Mouse (Mus musculus): ENCODE results near the gene Ceacam16.
A peak's percentile ranks its signal among the peaks of the same experiment; 100 is the strongest.

The Ceacam16 gene

DNA sequence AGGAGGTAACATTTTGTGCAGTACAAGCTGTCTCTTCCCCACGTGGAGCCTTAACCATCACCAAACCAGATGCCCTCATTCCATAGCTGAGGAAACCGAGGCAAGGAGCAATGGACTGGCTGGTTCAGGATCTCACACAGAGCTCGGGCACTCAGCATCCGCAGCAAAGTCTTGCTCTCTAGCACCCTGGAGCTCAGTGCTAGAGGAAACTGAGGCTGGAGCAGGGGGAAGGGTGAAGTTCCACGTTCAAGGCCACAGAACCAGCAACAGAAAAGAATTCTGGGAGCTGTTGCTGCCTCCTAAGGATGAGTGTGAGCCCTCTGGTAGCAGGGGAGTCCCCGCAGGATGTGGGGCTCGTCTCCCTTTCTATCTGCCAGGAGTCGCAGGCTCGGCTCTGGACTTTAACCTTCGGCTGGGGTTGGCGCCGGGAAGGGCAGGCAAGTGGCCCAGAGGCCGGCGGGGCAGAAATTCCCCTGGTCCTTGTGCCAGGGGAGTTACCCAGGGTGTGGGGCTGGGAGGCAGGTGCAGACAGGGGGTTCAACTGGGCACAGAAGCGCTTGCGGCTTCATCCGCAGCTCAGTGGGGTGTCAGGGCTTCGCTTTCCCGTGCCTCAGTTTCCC, 18.1 kb downstream of the Ceacam16 start:
- DNase-seq = peak; percentile 39

DNA sequence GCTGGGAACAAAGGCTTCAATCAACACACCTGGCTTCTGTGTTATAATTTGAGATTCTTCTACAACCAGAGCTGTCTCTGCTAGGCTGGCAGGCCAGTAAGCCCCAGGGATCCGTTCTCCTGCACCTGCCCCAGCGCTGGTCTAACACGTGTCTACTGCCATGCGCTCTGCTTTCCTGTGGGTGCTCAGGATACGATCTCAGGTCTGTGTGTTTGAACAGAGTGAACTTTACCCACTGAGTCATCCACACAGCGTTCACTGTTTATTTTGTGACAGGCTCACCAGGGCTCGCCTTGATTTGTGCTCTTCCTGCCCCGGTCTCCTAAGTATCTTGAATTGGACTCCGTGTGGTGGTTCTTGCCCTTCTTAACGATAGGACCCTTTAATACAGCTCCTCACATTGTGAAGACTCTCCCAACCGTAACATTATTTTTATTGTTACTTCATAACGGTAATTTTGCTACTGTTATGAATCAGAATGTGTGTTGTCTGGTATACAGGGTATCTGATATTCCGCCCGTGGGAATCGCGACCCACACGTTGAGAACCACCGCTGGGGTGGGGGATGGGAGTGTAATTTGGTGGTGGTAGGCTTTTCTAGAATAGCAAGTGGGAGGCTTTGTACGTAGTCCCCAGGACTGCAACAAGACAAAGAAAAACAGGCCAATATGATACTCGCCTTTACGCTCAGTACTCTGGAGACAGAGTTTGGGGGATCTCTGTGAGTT, 19.2 kb downstream of the Ceacam16 start:
- peak; percentile 44 for DNase-seq

DNA sequence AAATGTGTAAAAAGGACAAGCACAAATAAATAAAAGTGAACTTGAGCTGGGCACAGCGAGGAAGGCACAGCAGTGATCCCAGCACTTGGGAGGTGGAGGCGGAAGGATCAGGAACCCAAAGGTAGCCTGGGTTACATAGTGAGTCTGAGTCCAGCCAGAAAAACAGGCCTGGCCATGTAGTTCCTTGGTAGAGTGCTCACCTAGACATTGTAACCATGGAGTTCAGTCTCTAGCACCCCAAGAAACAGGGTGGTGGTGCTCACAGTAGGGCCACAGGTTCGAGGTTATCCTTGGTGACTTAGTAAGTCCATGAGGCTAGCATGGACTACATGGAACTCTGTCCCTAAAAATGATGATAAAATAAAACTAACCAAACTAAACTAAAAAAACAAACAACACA, 20.2 kb downstream of the Ceacam16 start:
- no peak for DNase-seq

DNA sequence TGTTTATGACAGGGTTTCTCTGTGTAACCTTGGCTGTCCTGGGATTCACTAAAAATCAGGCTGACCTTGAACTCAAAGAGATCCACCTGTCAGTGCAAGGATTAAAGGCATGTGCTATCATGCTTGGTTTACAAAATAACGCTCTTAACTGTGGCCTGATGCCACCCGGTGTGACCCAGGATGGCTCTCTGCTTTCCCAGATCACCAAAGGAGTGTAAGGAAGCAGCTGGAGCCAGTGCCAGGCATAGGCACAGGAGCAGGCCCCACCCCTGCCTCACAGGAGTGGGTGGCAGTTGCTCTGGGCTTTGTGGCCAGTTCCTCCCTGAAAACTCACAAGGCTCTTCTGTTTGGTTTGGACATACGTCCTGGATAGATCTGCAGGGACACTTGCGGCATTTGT, 20.7 kb downstream of the Ceacam16 start:
- DNase-seq = no peak

DNA sequence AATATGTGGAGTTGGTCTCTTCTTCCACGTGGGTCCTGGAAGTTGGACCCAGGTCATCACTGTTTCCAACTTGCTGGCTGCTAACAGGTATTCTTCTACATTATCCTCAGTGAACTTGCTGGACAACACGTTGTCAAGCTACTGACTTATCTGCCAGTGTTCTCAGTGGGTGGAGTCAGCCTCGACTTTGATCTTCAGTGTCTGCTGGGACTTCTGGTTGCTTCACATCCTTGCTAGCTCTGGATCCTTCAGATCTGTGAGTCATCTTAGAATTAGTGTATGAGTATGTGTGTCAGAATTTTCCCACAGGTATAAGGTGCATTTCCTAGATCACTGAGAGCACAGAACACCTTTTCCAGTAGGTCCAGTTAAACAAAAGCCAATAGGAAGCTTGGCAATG, 24.3 kb downstream of the Ceacam16 start:
- no peak for DNase-seq

DNA sequence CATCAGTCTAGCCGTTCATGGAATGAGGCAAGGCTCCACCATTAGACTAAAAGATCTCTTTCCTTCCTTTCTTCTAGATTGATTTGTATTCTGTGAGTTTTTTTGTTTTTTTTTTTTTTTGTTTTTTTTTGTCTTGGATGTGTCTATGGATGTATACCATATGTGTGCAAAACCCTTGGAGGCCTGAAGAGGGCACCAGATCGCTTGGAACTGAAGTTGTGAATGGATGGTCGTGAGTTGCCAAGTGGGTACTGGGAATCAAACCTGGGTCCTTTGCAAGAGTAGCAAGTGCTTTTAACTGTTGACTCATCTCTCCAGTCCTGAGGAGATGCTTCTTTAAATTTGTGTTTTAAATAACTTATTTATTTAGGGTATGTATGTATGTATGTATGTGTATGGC, 27.0 kb downstream of the Ceacam16 start:
- DNase-seq = no peak

DNA sequence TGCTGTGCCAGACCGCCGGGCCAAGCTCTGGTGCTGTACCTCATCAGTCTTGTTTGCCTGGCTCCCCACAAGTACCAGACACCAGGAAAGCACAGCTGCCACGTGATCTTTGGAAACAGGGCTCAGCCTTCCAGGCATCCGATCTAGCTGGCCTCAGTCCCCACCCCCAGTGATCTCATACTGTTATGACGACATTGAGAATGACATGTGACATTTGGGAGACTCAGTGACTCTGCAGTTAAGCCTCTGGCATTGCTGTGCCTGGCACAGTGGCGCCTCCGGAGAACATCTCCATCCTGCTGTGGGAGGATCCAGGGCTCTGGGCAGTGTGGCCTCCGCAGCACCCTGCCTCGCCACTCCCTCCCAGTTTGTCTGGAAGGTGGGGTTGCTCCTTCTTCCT, 29.3 kb downstream of the Ceacam16 start:
- no peak for DNase-seq

DNA sequence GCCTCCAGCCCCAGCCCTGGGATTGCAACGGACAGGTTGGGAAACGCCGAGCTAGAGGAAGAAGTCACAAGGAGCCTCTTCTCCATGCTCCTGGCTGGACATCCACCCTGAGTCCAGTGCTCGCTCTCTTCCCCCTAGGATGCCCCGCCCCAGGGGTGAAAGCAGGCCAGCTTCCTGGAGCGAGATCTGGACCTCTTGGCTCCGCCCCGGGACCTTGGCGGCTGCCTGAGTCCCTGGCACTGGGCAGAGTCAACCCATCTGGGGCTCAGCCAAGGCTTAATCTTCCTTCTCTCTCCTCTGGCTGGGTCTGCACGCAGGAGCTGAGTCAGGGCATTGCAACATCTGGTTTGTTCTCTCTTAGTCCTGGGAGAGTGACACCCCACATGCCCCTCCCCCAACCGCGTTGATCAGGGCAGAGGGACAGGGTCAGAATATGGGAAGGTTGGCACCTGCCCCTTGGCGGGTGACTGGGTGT, 30.4 kb downstream of the Ceacam16 start:
- peak; percentile 58 for DNase-seq

DNA sequence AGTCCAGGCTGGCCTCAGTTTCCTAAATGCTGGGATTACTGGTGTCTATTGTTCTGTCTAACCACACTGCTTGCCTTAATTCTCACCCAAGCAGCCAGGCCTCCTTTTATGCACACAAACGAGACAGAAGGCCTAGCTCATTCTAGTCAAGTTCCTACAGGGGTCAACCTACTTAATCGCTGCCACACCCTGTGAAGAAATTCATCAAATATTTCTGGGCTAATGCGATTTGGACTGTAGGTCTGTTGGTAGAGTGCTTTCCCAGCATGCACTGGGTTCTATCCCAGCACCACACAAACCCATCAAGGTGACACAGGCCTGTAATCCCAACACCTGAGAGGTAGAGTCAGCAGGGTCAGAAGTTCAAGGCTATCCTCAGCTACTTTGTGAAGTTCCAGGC, 31.4 kb downstream of the Ceacam16 start:
- DNase-seq = no peak

DNA sequence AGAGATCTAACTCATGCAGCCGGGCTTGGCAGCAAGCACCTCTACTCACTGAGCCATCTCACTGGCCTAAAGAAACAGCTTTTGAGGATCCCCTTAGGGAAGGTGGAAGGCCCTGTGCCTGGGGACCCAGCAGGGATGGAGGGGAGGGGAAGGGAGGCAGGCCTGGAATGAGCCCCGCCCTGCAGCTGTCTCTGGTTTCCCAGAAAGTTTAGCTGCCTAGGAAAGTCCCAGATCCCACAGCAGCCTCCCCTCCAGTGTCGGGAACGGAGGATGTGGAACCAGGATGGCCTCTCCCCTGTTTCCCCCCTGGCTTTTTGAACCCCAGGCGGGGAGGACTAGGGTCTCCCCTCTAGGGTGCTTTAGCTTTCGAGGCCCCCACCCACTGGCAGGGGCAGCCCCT, 34.3 kb downstream of the Ceacam16 start:
- DNase-seq = no peak

DNA sequence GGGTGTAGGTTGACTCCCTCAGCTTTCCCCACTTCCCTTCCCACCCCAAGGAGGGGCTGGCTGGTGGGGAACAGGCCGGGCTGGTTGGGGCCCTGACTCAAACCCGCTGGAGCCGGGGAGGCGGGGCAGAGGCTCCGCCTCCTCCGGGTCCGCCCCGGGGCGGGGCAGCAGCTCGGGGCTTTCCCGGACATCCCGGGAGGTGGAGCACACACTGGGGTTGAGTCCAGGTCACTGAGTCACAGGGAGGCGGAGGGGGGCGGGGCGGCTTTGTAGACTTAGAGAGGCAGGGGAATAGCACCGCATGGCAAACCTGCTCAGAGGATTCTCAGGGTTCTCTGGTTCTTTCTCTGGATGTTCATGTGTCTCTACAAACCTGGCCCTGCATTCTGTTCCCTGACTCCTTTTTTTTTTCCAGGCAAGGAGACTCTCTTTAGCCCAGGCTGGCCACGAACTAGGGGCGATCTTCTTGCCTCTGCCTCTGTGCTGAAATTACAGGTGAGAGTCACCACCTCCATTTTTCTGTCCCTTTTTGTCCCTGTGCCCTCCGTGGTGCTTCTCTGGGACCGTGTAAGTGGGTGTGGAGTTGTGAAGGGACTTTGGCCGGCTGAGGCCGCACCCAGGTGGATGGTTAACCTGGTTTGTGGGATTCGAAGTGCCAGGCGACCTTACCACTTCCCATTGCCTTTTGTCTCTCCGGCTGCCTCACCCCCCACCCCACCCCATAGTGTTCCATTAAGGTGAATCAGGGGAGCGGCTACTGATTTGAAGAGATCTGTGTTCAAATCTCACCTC, 36.7 kb downstream of the Ceacam16 start:
- peak; percentile 89 for DNase-seq

DNA sequence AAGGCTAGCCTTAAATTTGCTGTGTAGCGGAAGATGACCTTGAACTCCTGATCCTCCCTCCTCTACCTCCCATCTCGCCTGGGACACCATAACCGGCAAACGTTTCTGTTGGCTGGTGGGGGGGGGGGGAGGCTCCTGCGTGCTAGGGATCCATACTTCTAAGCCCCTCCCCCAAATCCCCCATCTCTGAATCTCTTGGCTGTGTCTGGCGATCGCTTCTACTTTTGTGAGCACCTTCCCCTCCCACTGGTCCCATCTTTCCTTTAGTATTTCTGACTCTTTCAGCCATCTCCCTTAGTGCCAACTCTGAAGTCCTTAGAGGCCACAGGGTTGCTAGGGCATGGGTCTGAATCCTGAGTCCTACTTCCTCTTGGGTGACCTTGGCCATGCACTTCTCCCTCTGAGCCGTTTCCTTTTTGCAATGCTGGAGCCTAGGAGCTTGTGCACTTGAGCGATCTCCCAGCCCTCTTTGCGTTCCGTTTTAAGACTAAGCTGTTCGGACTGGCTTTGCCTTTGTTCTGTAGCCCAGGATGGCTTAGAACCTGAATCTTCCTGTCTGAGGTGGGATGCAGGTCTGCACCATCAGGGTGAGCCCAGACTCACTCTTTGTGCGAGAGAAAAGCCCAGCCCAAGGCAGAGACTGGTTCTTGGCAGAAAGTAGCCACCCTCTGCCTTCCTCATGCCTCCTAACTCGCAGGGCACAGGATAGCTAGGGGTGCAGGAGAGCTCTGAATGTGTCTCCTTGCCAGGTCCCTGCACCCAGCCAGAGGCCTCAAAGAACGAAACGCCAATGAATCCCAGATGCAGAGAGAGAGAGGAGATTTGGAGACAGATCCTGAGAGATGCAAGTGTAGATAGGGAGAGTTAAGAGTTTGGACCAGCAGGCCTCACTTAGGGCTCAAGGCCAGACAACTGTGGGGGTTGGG, 37.6 kb downstream of the Ceacam16 start:
- no peak for DNase-seq

DNA sequence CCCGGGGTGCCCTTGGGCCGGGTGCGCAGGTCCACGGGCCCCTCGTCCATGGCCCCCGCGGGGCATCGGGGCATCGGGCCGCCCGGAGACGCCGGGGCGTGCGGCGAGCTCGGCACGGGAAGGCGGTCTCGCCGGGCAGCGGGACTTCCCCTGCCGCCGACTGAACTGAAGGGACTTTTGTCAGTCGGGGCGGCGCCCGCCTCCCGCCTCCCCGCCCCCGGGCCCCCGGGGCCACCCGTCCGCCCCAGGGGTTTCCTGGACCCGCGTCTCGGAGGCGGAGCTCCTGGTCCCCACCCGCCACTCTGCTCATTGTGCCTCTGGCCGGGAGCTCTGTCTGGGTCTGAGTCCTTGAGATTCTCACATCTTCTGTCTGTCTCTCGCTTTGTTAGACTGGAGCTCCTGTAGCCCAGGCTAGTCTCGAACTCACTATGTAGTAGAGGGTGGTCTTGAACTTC, 38.5 kb downstream of the Ceacam16 start, which contains the start of gene Bcl3:
Gene Bcl3, minus strand, starts transcription at position 167 of the 455 bp plus-strand sequence.
- DNase-seq = peak; percentile 61

DNA sequence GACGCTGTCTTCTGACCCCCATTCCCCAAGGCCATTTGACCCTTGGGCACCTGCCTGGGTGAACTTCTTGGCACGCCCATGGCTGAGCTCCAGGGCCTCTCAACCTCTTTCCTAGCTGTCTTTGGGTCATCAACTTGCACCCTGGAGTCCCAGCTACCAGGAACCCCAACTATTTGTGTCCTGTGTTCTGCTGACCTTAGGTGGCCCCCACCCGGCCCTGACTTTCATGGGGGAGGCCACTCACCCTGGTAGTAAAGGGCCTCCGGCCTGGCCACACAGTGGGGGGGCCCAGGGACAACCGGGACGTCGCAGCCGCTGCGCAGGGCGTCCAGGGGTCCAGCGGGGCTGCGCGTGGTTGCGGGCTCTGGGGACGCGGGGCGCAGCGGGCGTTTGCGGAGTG, 38.9 kb downstream of the Ceacam16 start:
- DNase-seq = no peak

DNA sequence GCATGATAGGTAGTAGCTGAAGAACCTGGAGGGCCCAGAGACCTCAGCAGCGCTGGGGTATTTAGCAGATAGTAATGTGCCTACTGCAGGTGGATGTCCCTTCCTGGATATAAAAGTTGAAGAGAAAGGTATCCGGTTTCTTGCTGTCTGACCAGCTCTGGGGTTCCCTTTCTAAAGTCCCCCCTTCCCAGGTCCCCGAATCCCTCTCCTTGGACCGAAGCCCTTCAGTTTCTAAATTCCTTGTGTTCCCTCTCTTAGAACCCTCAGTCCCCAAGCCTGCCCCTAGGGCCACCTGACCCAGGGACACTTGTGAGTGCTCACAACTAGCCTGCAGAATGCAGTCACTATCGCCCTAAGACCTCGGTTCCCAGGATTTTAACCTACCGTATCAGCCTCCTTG, 39.5 kb downstream of the Ceacam16 start:
- no peak for DNase-seq

DNA sequence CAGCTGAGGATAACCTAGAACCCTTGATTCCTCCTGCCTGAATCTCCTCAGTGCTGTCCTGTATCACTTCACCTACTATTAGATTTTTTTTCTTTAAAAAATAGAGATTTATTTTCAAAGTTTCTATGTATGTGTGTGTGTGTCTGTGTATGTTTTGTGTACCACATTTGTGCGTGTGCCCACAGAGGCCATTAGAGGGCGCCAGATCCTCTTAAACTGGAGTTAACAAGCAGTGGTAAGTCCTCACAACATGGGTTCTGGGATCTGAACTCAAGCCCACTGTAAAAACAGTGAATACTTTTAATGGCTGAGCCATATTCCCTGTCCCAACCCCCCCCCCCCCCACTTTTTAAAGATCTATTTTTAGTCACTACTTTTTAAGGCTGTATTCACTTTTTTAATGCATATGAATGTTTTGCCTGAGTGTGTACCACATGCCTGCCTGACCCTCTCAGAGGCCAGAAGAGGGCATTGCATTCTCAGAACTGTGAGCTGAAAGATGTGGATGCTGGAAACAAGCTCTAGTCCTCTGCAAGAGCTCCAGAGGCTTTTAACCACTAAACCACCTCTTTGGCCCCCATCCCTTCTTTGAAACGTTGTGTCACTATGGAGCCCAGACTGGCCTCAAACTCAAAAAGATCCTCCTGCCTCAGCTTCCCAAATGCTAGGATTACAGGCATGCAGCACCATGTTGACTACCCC, 40.6 kb downstream of the Ceacam16 start:
- DNase-seq = no peak

DNA sequence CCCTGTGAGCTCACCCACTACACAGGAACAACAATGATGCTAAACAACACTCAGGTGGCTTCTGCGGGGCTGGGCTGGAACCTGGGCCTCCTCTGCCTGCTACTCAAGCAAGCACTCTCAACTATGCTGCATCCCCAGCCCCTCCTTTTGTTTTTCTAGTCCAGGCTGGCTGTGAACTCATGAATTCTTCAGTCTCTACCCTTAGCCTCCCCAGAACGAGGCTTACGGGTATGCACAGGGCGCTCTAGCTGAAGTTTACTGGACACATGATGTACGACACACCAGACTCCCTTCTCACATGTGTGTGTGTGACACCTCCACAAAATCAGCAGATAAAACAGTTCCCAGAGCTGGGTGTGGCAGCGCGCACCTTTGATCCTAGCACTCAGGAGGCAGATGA, 42.2 kb downstream of the Ceacam16 start:
- DNase-seq = no peak

DNA sequence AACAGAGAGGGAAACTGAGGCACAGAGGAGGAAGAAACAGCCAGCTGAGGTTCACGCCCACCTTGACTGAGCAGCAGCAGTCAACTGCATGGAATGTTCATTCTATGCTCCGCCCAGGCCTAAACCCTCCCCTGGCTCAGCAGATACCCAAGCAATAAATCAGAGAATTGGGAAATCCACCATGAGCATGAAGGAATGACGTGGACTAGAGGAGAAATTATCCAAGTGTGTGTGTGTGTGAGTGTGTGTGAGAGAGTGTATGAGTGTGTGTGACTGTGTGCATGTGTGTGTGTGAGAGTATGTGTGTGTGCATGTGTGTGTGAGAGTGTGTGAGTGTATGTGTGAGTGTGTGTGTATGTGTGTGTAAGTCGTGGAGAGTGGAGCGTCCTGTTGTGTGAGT, 42.7 kb downstream of the Ceacam16 start:
- no peak for DNase-seq

DNA sequence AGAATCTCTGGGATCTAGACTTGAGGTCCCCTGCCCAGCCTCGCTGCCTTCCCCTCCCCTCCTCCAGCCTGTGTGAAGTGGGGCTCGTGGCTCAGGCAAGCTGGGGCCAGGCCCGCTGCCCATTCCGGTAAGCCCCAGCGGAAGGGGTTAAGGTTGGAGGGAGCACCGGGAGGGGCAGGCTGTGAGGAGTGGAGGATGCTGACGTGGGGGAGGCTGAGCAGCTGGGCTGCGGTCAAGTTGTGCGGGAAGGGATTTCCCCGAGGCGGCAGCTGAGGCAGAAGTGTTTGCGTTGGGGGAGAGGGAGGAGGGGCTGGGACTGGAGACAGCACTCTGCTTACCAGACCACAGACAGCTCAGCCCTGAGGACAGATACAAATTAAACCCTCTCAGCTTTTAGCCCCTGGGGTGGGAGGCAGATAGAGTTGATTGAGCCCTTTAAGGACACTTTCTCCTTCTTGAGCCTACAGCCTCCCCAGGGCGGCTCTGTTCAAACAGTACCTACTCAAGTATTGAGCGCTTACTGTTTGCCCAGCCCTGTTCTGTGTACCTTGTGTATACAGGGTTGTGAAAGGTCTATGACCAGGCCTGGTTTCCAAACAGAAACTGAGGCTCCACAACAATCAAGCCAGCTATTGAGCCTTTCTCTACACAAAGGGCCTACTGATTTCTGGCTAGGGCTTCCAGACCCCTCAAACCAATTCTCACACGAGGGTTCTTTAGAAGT, 43.6 kb downstream of the Ceacam16 start:
- peak; percentile 68 for DNase-seq

DNA sequence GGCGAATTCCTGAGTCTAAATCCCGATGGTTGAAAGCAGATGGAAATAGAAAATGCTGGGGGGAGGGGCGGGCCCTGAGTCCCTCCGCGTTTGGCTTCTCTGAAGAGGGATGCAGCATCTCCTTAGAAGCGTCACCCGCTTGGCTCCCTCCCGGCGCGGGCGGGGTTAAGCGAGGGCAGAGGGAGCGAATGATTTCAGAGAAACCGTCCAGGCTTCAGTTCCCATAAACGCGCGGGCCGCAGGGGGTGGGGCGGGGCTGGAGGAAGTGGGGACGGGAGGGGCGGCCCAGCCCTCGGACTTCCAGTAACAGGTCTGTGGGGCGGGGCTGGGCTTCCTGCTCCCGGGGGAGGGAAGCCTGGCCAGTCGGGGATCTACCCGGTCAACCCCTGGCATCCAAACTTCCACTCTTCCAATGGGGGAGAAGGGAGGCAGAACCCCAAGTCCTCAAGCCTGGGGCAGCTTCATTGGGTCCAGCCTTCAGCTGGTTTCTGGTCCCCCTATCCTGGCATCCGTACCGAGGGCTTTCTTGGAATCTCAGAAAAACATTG, 44.8 kb downstream of the Ceacam16 start:
- peak; percentile 86 for DNase-seq
